Mouse (Mus musculus) intestine, postnatal 0 days (tissue): ENCODE measurements around the gene Agap1. TPM values are rescaled to one million over a fixed set of nuclear protein-coding genes. Genes with fewer than 3 reads are reported as not detected.

Source experiments
- ATAC-seq: fragments of 200-750 bp; cut with Nextera tagmentation; 2 replicates; pipeline ENCODE4 v1.8.0; 2017; ENCODE audit warnings: mild to moderate bottlenecking, moderate TSS enrichment, moderate library complexity
- H3K27ac ChIP-seq: fragments of 300-500 bp; sonication (generic); 2 replicates; pipeline ENCODE4 v1.5.1; 2014; ENCODE audit warnings: mild to moderate bottlenecking, low read depth, low read length, moderate library complexity
- H3K27me3 ChIP-seq: fragments of 300-500 bp; sonication (generic); replicated peaks from 2 replicates; pipeline ENCODE4 v1.6.1; 2014; ENCODE audit warnings: low read length, mixed read lengths; ENCODE audit not compliant: control insufficient read depth, insufficient read depth
- H3K36me3 ChIP-seq: fragments of 300-500 bp; sonication (generic); 2 replicates; pipeline ENCODE4 v1.6.1; 2014; ENCODE audit warnings: mild to moderate bottlenecking, moderate library complexity; ENCODE audit not compliant: control insufficient read depth, insufficient read depth
- H3K4me1 ChIP-seq: fragments of 300-500 bp; sonication (generic); replicated peaks from 2 replicates; pipeline ENCODE4 v1.6.1; 2014; ENCODE audit warnings: antibody characterized with exemption, low read length, mixed read lengths; ENCODE audit not compliant: control insufficient read depth, insufficient read depth
- H3K4me2 ChIP-seq: fragments of 300-500 bp; sonication (generic); replicated peaks from 2 replicates; pipeline ENCODE4 v1.6.1; 2014; ENCODE audit warnings: low read depth, mild to moderate bottlenecking, moderate library complexity
- H3K4me3 ChIP-seq: fragments of 300-500 bp; sonication (generic); 2 replicates; pipeline ENCODE4 v1.5.1; 2014; ENCODE audit warnings: low read depth, low read length
- H3K9ac ChIP-seq: fragments of 300-500 bp; sonication (generic); 2 replicates; pipeline ENCODE4 v1.6.1; 2014; ENCODE audit warnings: mild to moderate bottlenecking, low read depth, low read length
- H3K9me3 ChIP-seq: fragments of 300-500 bp; sonication (generic); 2 replicates; pipeline ENCODE4 v1.6.1; 2016; ENCODE audit warnings: mixed run types; ENCODE audit not compliant: control insufficient read depth
- CTCF ChIP-seq: sonication (generic); IDR thresholded peaks from 2 replicates; pipeline ENCODE4 v1.5.1; 2016; ENCODE audit warnings: low read depth, mild to moderate bottlenecking, control low read depth, antibody characterized with exemption, moderate library complexity
- WGBS: fragments of 180-500 bp; shearing (Covaris S2); extraction: QIAGEN DNeasy Blood & Tissue Kit; methylation state at CpG from one replicate; pipeline ENCODE4 v1.1.7; 2014; 5-methylcytosine and 5-hydroxymethylcytosine counted together
- polyA plus RNA-seq: library from polyadenylated mRNA; unstranded; fragments of >200 nt; fragmentation: Nextera tagmentation; extraction: Ambion mirVana; gene quantifications from 2 replicates; pipeline ENCODE4 v1.2.1, GENCODE M21; 2015

Agap1 gene
- polyA plus RNA-seq, 1 experiment from 2014 or later = 6.1 TPM

DNA sequence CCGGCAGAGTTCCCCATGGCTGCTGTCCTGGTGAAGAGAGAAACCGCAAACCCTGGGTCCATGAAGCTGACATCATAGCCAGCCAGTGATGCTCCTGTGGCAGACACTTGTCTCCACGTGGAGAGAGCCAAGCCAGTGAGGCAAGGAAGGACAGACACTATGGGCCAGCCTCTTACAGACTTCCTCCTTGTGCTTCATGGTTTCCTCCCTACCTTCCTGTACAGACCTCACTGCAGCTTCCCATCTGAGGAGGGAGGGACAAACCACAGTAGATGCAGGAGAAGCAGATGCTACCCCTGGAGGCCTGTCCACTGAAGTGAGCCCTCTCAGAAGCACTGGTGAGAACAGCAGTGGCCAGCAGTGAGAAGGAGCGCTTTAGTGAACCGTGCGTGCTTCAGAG, 332.2 kb downstream of the Agap1 start:
- Histone ChIP-seq H3K4me2 (no peak overlapping the region), H3K4me3 (no peak overlapping the region), H3K4me1 (no peaks in the 10 kb centered on the region), H3K27me3 (no peaks in the 10 kb centered on the region), H3K9ac (no peak overlapping the region), H3K36me3 (peaks cover 19% of the 10 kb centered on the region), H3K9me3 (no peaks in the 10 kb centered on the region), H3K27ac (no peak overlapping the region)
- 83% methylated on average over 6 of the region's 6 CpGs for WGBS
- TF ChIP-seq CTCF = no peak
- no peak for ATAC-seq

GRCm38 (mm10) chr1:89798724-89799123, 344.1 kb downstream of the Agap1 start:
- Histone ChIP-seq H3K36me3 (0 out of 2 replicates have a peak, but pooled peaks cover 3% of the 10 kb centered on the region), H3K4me2 (no peak overlapping the region), H3K9me3 (no peaks in the 10 kb centered on the region), H3K9ac (no peak overlapping the region), H3K4me3 (no peak overlapping the region), H3K27ac (no peak overlapping the region), H3K4me1 (no peaks in the 10 kb centered on the region), H3K27me3 (no peaks in the 10 kb centered on the region)
- no peak for ATAC-seq
- TF ChIP-seq CTCF = no peak
- 59% methylated on average over 14 of the region's 14 CpGs for WGBS

DNA sequence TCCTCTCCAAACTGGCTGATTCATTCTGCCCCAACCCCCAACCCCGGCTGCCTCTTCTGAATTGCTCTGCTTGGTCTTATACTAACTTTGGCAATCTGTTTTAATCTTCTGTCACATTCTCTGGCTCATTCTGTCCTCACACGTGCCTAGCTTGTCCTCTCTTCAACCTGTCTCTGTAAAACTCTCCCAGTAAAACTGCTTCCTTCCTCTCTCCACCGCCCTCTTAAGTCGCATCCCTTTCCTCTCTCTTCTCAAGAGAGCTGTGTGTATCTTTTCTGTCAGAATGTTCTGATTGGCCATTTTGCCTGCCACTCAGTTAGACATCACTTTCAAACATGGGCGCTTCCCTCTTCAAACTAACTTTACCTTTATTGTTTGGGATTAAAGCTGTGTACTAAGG, 346.9 kb downstream of the Agap1 start:
- Histone ChIP-seq H3K9me3 (no peaks in the 10 kb centered on the region), H3K4me3 (no peak overlapping the region), H3K4me2 (no peak overlapping the region), H3K27me3 (no peaks in the 10 kb centered on the region), H3K4me1 (no peaks in the 10 kb centered on the region), H3K36me3 (no peaks in the 10 kb centered on the region), H3K27ac (no peak overlapping the region), H3K9ac (no peak overlapping the region)
- WGBS = 72% methylated on average over 5 of the region's 5 CpGs
- ATAC-seq = no peak
- no peak for TF ChIP-seq CTCF

DNA sequence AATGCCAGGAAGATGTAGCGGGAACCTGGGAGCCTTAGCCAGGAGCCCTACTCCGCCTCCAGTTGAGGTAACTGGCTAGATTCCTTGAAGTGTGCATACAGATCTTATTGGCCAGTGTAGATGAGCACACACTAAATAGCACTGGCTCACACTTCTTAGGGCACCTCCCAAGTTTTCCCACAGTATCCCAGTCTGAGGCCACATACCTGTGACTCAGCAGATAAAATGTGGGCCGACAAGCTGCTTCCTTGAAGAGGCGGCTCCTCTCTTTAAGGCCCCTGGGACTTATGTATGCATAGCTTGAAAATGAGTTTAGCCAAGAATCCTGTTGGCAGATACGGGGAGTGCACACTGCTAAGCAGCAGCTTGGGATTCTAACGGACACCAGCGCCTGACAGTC, 350.4 kb downstream of the Agap1 start:
- Histone ChIP-seq H3K9ac (no peak overlapping the region), H3K4me1 (no peaks in the 10 kb centered on the region), H3K27ac (no peak overlapping the region), H3K4me3 (no peak overlapping the region), H3K36me3 (no peaks in the 10 kb centered on the region), H3K9me3 (no peaks in the 10 kb centered on the region), H3K4me2 (no peak overlapping the region), H3K27me3 (no peaks in the 10 kb centered on the region)
- no peak for TF ChIP-seq CTCF
- 78% methylated on average over 7 of the region's 7 CpGs for WGBS
- ATAC-seq = peak; percentile 70

GRCm38 (mm10) chr1:89812816-89813215, 358.2 kb downstream of the Agap1 start:
- no peak for TF ChIP-seq CTCF
- H3K4me2 ChIP-seq = no peak overlapping the region
- WGBS = 87% methylated on average over 8 of the region's 8 CpGs
- no peaks in the 10 kb centered on the region for H3K4me1 ChIP-seq
- H3K4me3 ChIP-seq = no peak overlapping the region
- ATAC-seq = no peak
- no peaks in the 10 kb centered on the region for H3K9me3 ChIP-seq
- H3K27me3 ChIP-seq = no peaks in the 10 kb centered on the region
- no peak overlapping the region for H3K27ac ChIP-seq
- H3K36me3 ChIP-seq = no peaks in the 10 kb centered on the region
- no peak overlapping the region for H3K9ac ChIP-seq

DNA sequence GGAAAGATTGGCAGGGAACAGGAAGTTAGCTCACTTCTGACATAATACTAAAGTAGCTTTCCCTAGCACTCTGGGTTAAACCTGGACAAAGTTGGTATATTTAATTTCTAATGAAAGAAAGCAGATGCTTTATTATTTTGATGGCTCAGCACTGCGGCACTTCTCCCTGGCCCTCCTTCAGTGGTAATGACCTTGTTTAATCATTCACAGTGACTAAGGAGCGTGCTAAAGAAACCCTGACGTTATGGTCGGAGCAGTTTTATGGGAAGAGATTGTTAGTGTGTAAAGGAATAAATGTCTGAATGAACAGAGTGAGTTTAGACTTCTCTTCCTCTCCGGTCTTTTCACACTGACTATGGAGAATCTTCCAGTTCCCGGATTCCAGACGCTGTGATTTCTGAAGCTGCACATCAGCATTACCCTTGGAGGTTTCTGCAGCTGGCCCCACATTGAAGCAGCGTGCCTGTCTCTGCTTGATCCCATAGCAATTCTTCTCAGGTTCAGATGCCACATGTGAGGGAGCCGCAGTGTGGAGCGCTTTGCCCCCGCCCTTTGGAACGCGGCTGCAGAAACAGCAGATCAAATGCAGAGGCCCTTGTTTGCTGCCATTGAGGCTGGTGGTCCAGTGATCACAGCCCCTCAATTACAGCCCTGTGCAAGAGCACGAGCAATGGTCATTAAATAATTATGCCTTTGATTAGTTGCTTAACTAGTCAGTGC, 362.0 kb downstream of the Agap1 start:
- ATAC-seq = peak; percentile 55; the same call in 1 of the 2 replicates
- H3K36me3 ChIP-seq = no peaks in the 10 kb centered on the region
- no peaks in the 10 kb centered on the region for H3K4me1 ChIP-seq
- H3K27ac ChIP-seq = peak overlapping the region; percentile 50
- TF ChIP-seq CTCF = no peak
- no peak overlapping the region for H3K4me3 ChIP-seq
- H3K9ac ChIP-seq = no peak overlapping the region
- no peaks in the 10 kb centered on the region for H3K27me3 ChIP-seq
- peak overlapping the region; percentile 18; the same call in 1 of the 2 replicates for H3K4me2 ChIP-seq
- 27% methylated on average over 14 of the region's 14 CpGs for WGBS
- H3K9me3 ChIP-seq = no peaks in the 10 kb centered on the region

- peak overlapping the region; percentile 62 for H3K27ac ChIP-seq
- no peaks in the 10 kb centered on the region for H3K27me3 ChIP-seq
- TF ChIP-seq CTCF = no peak
- no peak overlapping the region for H3K4me3 ChIP-seq
- H3K9ac ChIP-seq = no peak overlapping the region
- no peaks in the 10 kb centered on the region for H3K4me1 ChIP-seq
- H3K9me3 ChIP-seq = no peaks in the 10 kb centered on the region
- no peaks in the 10 kb centered on the region for H3K36me3 ChIP-seq
- H3K4me2 ChIP-seq = no peak overlapping the region; the same call in 1 of the 2 replicates
- 52% methylated on average over 4 of the region's 4 CpGs for WGBS
- ATAC-seq = peak; percentile 55
These were observed 367.2 kb downstream of the Agap1 start for GRCm38 (mm10) chr1:89821822-89822221.
